Mouse (Mus musculus) hematopoietic multipotent progenitor cell, adult 10-12 weeks (in vitro differentiated cells): Measurements from ENCODE around the gene Brms1. TPM values are rescaled to one million over a fixed set of nuclear protein-coding genes. Genes with fewer than 3 reads are reported as not detected.

ENCODE experiments used
- polyA plus RNA-seq: library from polyadenylated mRNA; stranded (reverse); fragments of >175 nt; gene quantifications from 2 replicates; pipeline ENCODE4 v1.2.3, GENCODE M21; 2012; ENCODE audit warnings: low replicate concordance

The Brms1 gene
- 43.8 and 84.2 TPM in 2 replicates for polyA plus RNA-seq

DNA sequence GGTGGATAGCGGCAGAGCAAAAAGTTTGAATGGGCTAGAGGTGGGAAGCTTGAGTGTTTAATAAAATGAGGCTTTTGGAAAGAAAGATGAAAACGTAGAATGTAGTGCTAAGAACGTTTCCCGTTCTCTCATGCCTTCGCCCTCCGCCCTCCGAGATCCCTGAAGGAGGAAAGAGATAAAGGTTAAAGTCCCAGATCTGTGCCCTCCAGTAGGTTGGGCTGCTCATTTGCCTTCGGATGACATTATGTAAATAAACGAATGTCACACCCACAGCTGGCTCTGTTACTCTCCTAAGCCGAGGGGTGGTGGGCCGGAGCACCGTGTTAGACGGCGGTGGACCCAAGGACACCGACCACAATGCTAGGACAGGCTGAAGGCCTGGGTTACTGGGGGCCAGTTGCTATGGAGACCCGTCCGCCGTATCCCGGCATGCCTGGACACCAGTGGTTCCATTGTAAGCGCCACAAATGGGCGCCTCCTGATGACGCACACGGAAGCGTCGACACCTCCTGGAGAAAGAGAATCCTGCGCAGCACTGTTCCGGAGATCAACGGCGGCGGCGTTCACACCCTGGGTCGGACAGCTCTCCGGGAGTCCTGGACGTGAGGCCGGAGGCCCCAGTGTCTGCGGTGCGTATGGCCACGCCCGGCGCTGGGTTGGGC is at the start of gene Brms1:
Brms1 (plus strand) TSS at position 493 of the 662 bp plus-strand sequence.

GRCm38 (mm10) chr19:5023621-5024479 is 17.3 kb upstream of the Brms1 start, which contains the start of gene Slc29a2:
Gene Slc29a2, plus strand, starts transcription at chr19:5023860.

GRCm38 (mm10) chr19:5038709-5039156 is 2.4 kb upstream of the Brms1 start, which contains the start of the genes B4gat1 and AC124502.3:
Gene B4gat1, plus strand, starts transcription at chr19:5038826.
Gene AC124502.3, plus strand, starts transcription at chr19:5038891.

GRCm38 (mm10) chr19:5050047-5050905 is 9.1 kb downstream of the Brms1 start, which contains the start of gene Rin1:
Gene Rin1, plus strand, starts transcription at chr19:5050481.

GRCm38 (mm10) chr19:5067867-5068569 is 26.9 kb downstream of the Brms1 start, which contains the start of gene Cd248:
Gene Cd248, plus strand, starts transcription at chr19:5068078.

DNA sequence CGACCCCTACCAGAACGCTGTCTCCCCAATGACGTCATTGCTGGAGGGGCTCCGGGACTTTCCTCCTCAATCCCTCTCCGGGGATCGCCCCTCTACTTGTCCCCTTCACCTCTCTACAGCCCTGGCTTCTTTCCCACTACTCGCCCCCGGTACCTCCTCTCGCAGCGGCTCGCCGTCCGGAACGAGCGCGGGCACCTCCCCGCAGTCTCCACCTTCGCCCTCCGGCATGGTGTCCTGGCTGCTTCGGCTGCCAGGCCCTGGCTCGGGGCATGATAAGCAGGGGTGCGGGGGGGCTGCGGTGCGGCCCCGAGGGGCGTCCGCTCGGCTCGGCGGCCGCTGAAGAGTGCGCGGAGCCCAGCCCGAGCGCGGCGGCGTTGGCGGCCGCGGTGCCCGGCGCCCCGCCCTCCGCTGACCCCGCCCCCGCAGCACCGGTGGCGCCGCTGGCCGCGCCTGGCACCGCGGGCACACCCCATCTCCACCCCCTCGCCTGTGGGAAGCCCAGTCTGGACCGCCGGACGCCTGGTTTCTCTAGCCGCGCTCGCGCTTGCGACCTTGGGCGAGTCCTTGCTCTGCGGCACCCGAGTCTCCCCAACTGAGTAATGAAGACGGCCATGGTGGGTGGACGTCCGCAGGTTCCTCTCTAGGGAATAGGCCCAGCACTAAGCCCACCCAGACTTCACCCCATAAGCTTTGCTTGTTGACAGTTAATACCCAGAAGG is 44.1 kb downstream of the Brms1 start, which contains the start of gene Tmem151a:
Tmem151a (minus strand) TSS at position 387 of the 719 bp plus-strand sequence.

GRCm38 (mm10) chr19:5087884-5088728 is 47.0 kb downstream of the Brms1 start, which contains the start of gene Yif1a:
Gene Yif1a, plus strand, starts transcription at chr19:5088538.

GRCm38 (mm10) chr19:5098363-5099143 is 57.4 kb downstream of the Brms1 start, which contains the start of gene Cnih2:
Gene Cnih2, minus strand, starts transcription at chr19:5098521.

Other genes with a start within 250 kb of the Brms1 start
- gene Rbm4, start 247.5 kb upstream of the Brms1 start, polyA plus RNA-seq, result 6.9 and 16.0 TPM in 2 replicates
- gene Gm21992, start 229.7 kb upstream of the Brms1 start, polyA plus RNA-seq, result 3.8 and 4.1 TPM in 2 replicates
- 20.9 and 36.1 TPM in 2 replicates for gene Rbm14, start 229.7 kb upstream of the Brms1 start, polyA plus RNA-seq
- gene Ccs, start 202.0 kb upstream of the Brms1 start, polyA plus RNA-seq, result 12.7 and 51.8 TPM in 2 replicates
- gene Ccdc87, start 202.0 kb upstream of the Brms1 start, polyA plus RNA-seq, result not detected in 2 replicates
- 11.0 and 13.2 TPM in 2 replicates for gene Ctsf, start 186.2 kb upstream of the Brms1 start, polyA plus RNA-seq
- gene Actn3, start 163.4 kb upstream of the Brms1 start, polyA plus RNA-seq, result 0.22 and 0.38 TPM in 2 replicates
- gene Zdhhc24, start 162.7 kb upstream of the Brms1 start, polyA plus RNA-seq, result 4.0 and 5.5 TPM in 2 replicates
- gene Bbs1, start 134.7 kb upstream of the Brms1 start, polyA plus RNA-seq, result 2.5 and 3.9 TPM in 2 replicates
- 53.2 and 59.1 TPM in 2 replicates for gene Dpp3, start 113.1 kb upstream of the Brms1 start, polyA plus RNA-seq
- gene Peli3, start 98.2 kb upstream of the Brms1 start, polyA plus RNA-seq, result 0.70 and 1.6 TPM in 2 replicates
- gene Mrpl11, start 79.2 kb upstream of the Brms1 start, polyA plus RNA-seq, result 32.1 and 50.4 TPM in 2 replicates
- 0.58 and 2.6 TPM in 2 replicates for gene Npas4, start 51.0 kb upstream of the Brms1 start, polyA plus RNA-seq
- 2.2 and 2.4 TPM in 2 replicates for gene Slc29a2, start 17.5 kb upstream of the Brms1 start, polyA plus RNA-seq
- gene B4gat1, start 2.5 kb upstream of the Brms1 start, polyA plus RNA-seq, result 6.8 and 7.5 TPM in 2 replicates
- gene AC124502.3, start 2.5 kb upstream of the Brms1 start, polyA plus RNA-seq, result 0.27 and 1.1 TPM in 2 replicates
- gene Rin1, start 9.1 kb downstream of the Brms1 start, polyA plus RNA-seq, result 2.1 and 4.0 TPM in 2 replicates
- gene Cd248, start 26.7 kb downstream of the Brms1 start, polyA plus RNA-seq, result 0.21 and 1.8 TPM in 2 replicates
- gene Tmem151a, start 44.2 kb downstream of the Brms1 start, polyA plus RNA-seq, result 1.0 and 1.3 TPM in 2 replicates
- 10.9 and 21.1 TPM in 2 replicates for gene Yif1a, start 47.2 kb downstream of the Brms1 start, polyA plus RNA-seq
- 1.5 and 5.0 TPM in 2 replicates for gene Cnih2, start 57.2 kb downstream of the Brms1 start, polyA plus RNA-seq
- 262 and 428 TPM in 2 replicates for gene Rab1b, start 65.7 kb downstream of the Brms1 start, polyA plus RNA-seq
- 56.4 and 62.5 TPM in 2 replicates for gene Klc2, start 77.2 kb downstream of the Brms1 start, polyA plus RNA-seq
- gene Pacs1, start 231.8 kb downstream of the Brms1 start, polyA plus RNA-seq, result 58.7 and 139 TPM in 2 replicates